Mouse (Mus musculus): Measurements from ENCODE around the gene Klk11.

- TF ChIP-seq CTCF (IDR thresholded peaks at IDR 0.05; ENCODE audit: control insufficient read depth, insufficient read depth, insufficient read length) (no peak), USF1 (IDR thresholded peaks at IDR 0.05; ENCODE audit: low read depth) (no peak)
Measured at GRCm38 (mm10) chr7:43766484-43766883, 7.9 kb upstream of the Klk11 start.

All from C2C12 (cell line).